Comparison of ENCODE assay signal across 9 mouse cellular contexts in the genomic region with DNA sequence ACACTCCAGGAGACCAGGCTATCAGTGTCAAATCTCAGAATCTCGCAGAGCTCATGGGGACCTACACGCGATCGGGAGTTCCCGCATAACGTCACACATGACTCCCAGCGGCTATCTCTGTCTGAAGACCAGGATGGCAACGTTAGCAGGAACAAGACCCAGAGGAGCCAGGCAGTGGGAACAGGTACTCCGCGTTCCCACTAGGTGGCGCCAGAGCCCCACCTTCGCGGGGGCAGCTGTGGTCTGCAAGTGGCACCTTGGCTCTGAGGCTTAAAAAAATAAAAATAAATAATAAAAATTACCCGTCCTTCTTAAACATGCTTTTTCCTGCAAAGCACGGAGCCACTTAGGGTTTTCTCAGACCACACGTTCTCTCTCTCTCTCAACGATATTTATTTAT. TPM values are rescaled to one million over a fixed set of nuclear protein-coding genes. Genes with fewer than 3 reads are reported as not detected.
DNase-seq lines count a peak whose midpoint lies in the region; ATAC-seq and TF ChIP-seq lines count a peak whose summit lies in the region.
"Had no signal": no experiment of that assay in that cellular context is flagged by ENCODE, and none has a peak within 500 bp of the region (broad histone marks: within the 10 kb centered on the region; RNA-seq: fewer than 3 reads in every experiment).

No protein-coding gene starts in this region.

- peaks cover 10% of the 10 kb centered on the region for H3K4me1 ChIP-seq in forebrain, embryonic 13.5 days
- H3K4me1 ChIP-seq in liver, embryonic 16.5 days (ENCODE audit: control insufficient read depth, low read depth, low read length) = peaks cover 4% of the 10 kb centered on the region; the same call in 1 of the 2 replicates
- peaks cover 10% of the 10 kb centered on the region for H3K4me1 ChIP-seq in neural tube, embryonic 12.5 days
- no peaks in the 10 kb centered on the region for H3K4me1 ChIP-seq in stomach, postnatal 0 days (replicated peaks; ENCODE audit: control insufficient read depth, insufficient read depth)

- peak overlapping the region; percentile 26; the same call in 1 of the 2 replicates for H3K4me2 ChIP-seq in forebrain, embryonic 13.5 days
- no peak overlapping the region; the same call in 1 of the 2 replicates for H3K4me2 ChIP-seq in liver, embryonic 16.5 days (ENCODE audit: low read depth, low read length)
- peak overlapping the region; percentile 27; the same call in 1 of the 2 replicates for H3K4me2 ChIP-seq in neural tube, embryonic 12.5 days (replicated peaks)
- no peak overlapping the region for H3K4me2 ChIP-seq in stomach, postnatal 0 days (replicated peaks; ENCODE audit: low read depth)

- intact Hi-C loops in heart, postnatal 10 days (cut with DNase I) = loop anchor here (1.0 to 5.0 kb wide), 3 partner anchors 196 to 311 kb away; partner anchors contain the start of gene Errfi1

- H3K27me3 ChIP-seq in forebrain, embryonic 13.5 days = peaks cover 30% of the 10 kb centered on the region
- H3K27me3 ChIP-seq in liver, embryonic 16.5 days (ENCODE audit: control insufficient read depth, insufficient read depth, low read depth, low read length) = peaks cover 12% of the 10 kb centered on the region
- H3K27me3 ChIP-seq in neural tube, embryonic 12.5 days (replicated peaks) = 0 out of 2 replicates have a peak, but pooled peaks cover 13% of the 10 kb centered on the region
- H3K27me3 ChIP-seq in stomach, postnatal 0 days (ENCODE audit: control insufficient read depth, insufficient read depth, low read length) = no peaks in the 10 kb centered on the region

- no peaks in the 10 kb centered on the region for H3K9me3 ChIP-seq in forebrain, embryonic 13.5 days (replicated peaks)
- H3K9me3 ChIP-seq in liver, embryonic 16.5 days (replicated peaks; ENCODE audit: control insufficient read depth, low read length) = no peaks in the 10 kb centered on the region
- H3K9me3 ChIP-seq in neural tube, embryonic 12.5 days = peaks cover 3% of the 10 kb centered on the region; the same call in 1 of the 2 replicates
- H3K9me3 ChIP-seq in stomach, postnatal 0 days (ENCODE audit: control insufficient read depth, low read length) = no peaks in the 10 kb centered on the region

- H3K4me3 ChIP-seq in forebrain, embryonic 13.5 days = no peak overlapping the region
- no peak overlapping the region for H3K4me3 ChIP-seq in liver, embryonic 16.5 days (ENCODE audit: low read depth, low read length)
- no peak overlapping the region for H3K4me3 ChIP-seq in neural tube, embryonic 12.5 days
- no peak overlapping the region for H3K4me3 ChIP-seq in stomach, postnatal 0 days (ENCODE audit: low read depth, low read length)
- H3K4me3 ChIP-seq: erythroblast, embryonic 14.5 days had no signal

- ATAC-seq in forebrain, embryonic 13.5 days = peak; percentile 73
- ATAC-seq in liver, embryonic 16.5 days (ENCODE audit: low read depth) = 0 out of 2 replicates have a peak, but pooled peaks have one; percentile 37
- ATAC-seq in neural tube, embryonic 12.5 days (ENCODE audit: low FRiP score, low read depth) = peak; percentile 45; the same call in 1 of the 2 replicates
- ATAC-seq in stomach, postnatal 0 days (ENCODE audit: low FRiP score, low TSS enrichment) = peak; percentile 79

- peak; percentile 77 to 78 for DNase-seq in CD8-positive naive resting alpha-beta T cell, adult 2 months (ENCODE audit: low read depth in 2 of 2, low spot score in 2 of 2)
- DNase-seq in c-Kit-positive CD71-positive TER-119-positive erythroid progenitor cells, embryonic 14.5 days (ENCODE audit: low spot score) = peak; percentile 60
- peak; percentile 88 to 90 for DNase-seq in heart, postnatal 10 days
- peak; percentile 92 to 93 for DNase-seq in kidney, postnatal 4 days
- peak; percentile 89 for DNase-seq in stomach, postnatal 0 days (ENCODE audit: low spot score)

- H3K36me3 ChIP-seq in forebrain, embryonic 13.5 days (ENCODE audit: poor library complexity, severe bottlenecking) = no peaks in the 10 kb centered on the region
- no peaks in the 10 kb centered on the region for H3K36me3 ChIP-seq in liver, embryonic 16.5 days (ENCODE audit: control insufficient read depth, insufficient read depth)
- no peaks in the 10 kb centered on the region for H3K36me3 ChIP-seq in neural tube, embryonic 12.5 days
- H3K36me3 ChIP-seq in stomach, postnatal 0 days (ENCODE audit: control insufficient read depth, insufficient read depth, low read length) = no peaks in the 10 kb centered on the region

- no peak for TF ChIP-seq EP300 in stomach, postnatal 0 days (optimal IDR thresholded peaks at IDR 0.05)

- no peak overlapping the region for H3K27ac ChIP-seq in forebrain, embryonic 13.5 days
- no peak overlapping the region for H3K27ac ChIP-seq in liver, embryonic 16.5 days (ENCODE audit: low read length)
- no peak overlapping the region for H3K27ac ChIP-seq in neural tube, embryonic 12.5 days
- no peak overlapping the region for H3K27ac ChIP-seq in stomach, postnatal 0 days (replicated peaks)

- H3K9ac ChIP-seq in forebrain, embryonic 13.5 days = 0 out of 2 replicates have a peak overlapping the region, but pooled peaks have one; percentile 37
- no peak overlapping the region for H3K9ac ChIP-seq in liver, embryonic 16.5 days (ENCODE audit: low read depth, low read length)
- H3K9ac ChIP-seq in neural tube, embryonic 12.5 days = no peak overlapping the region
- no peak overlapping the region for H3K9ac ChIP-seq in stomach, postnatal 0 days (ENCODE audit: low read length)

- TF ChIP-seq CTCF in stomach, postnatal 0 days (IDR thresholded peaks at IDR 0.05; ENCODE audit: low read depth) = peak; percentile 98

- 6% methylated on average over 17 of the region's 17 CpGs for WGBS in forebrain, embryonic 13.5 days
- WGBS in liver, embryonic 16.5 days (ENCODE audit: insufficient replicate concordance) = 3% methylated on average over 17 of the region's 17 CpGs
- WGBS in neural tube, embryonic 12.5 days = 8% methylated on average over 17 of the region's 17 CpGs
- 5% methylated on average over 17 of the region's 17 CpGs for whole genome bisulfite sequencing in stomach, postnatal 0 days

RNA-seq across cellular contexts. Expression of gene Slc45a1, which starts 4.0 kb away (rescaled TPM):
- 10.5 and 11.4 TPM in 2 replicates for polyA plus RNA-seq in forebrain, embryonic 13.5 days (2015; fragmentation: Nextera tagmentation; extraction: Ambion mirVana)
- not detected for total RNA-seq in heart, postnatal 10 days (2021)
- not detected in 2 replicates for polyA plus RNA-seq in liver, embryonic 16.5 days (2015; fragmentation: Nextera tagmentation; extraction: Ambion mirVana)
- 16.6 and 21.0 TPM in 2 replicates for polyA plus RNA-seq in neural tube, embryonic 12.5 days (2016; fragmentation: Nextera tagmentation; extraction: Ambion mirVana)
- polyA plus RNA-seq in stomach, postnatal 0 days (2015; fragmentation: Nextera tagmentation; extraction: Ambion mirVana) = 0.63 and 0.64 TPM in 2 replicates
- polyA plus RNA-seq: erythroblast, embryonic 14.5 days had no signal

Comparison
In these comparisons a context has a peak if more than half of its experiments do, and no peak if none do; other contexts are left out.
1. H3K4me2 ChIP-seq: peak in forebrain, embryonic 13.5 days (single experiment) and neural tube, embryonic 12.5 days (single experiment); none in liver, embryonic 16.5 days (single experiment) and stomach, postnatal 0 days (single experiment).
2. Peak in every context shown above with its lines, with median percentiles within 50 percentile points of each other: DNase-seq and ATAC-seq.